Mouse (Mus musculus): Measurements from ENCODE around the gene Socs3.

Socs3 gene

GRCm38 (mm10) chr11:117940881-117941280 lies 29.0 kb downstream of the Socs3 start:
- no peak for TF ChIP-seq CTCF (conservative IDR thresholded peaks at IDR 0.05; ENCODE audit: low read length)
- no peak for TF ChIP-seq NANOG (IDR thresholded peaks at IDR 0.05; ENCODE audit: borderline replicate concordance, low read length)
- TF ChIP-seq POU5F1 (IDR thresholded peaks at IDR 0.05; ENCODE audit: borderline replicate concordance, low read length): no peak
- Histone ChIP-seq H3K4me3 (replicated peaks; ENCODE audit: low read length) (peak overlapping the region; percentile 50), H3K36me3 (ENCODE audit: insufficient read depth, low read length) (no peaks in the 10 kb centered on the region), H3K27me3 (ENCODE audit: insufficient read depth, low read length) (peaks cover 23% of the 10 kb centered on the region), H3K9me3 (ENCODE audit: low read length) (no peaks in the 10 kb centered on the region), H3K4me1 (replicated peaks; ENCODE audit: low read depth, low read length) (peaks cover 80% of the 10 kb centered on the region)

- Histone ChIP-seq H3K4me3 (replicated peaks; ENCODE audit: low read length) (no peak overlapping the region), H3K27me3 (ENCODE audit: insufficient read depth, low read length) (peaks cover 14% of the 10 kb centered on the region), H3K4me1 (replicated peaks; ENCODE audit: low read depth, low read length) (peaks cover 82% of the 10 kb centered on the region), H3K9me3 (ENCODE audit: low read length) (no peaks in the 10 kb centered on the region), H3K36me3 (ENCODE audit: insufficient read depth, low read length) (no peaks in the 10 kb centered on the region)
- TF ChIP-seq CTCF (conservative IDR thresholded peaks at IDR 0.05; ENCODE audit: low read length): no peak
- TF ChIP-seq POU5F1 (IDR thresholded peaks at IDR 0.05; ENCODE audit: borderline replicate concordance, low read length): no peak
- TF ChIP-seq NANOG (IDR thresholded peaks at IDR 0.05; ENCODE audit: borderline replicate concordance, low read length): no peak
Measured at GRCm38 (mm10) chr11:117939741-117940285, 30.0 kb downstream of the Socs3 start.

- Histone ChIP-seq H3K36me3 (ENCODE audit: insufficient read depth, low read length) (no peaks in the 10 kb centered on the region), H3K27me3 (ENCODE audit: insufficient read depth, low read length) (peaks cover 14% of the 10 kb centered on the region), H3K4me3 (replicated peaks; ENCODE audit: low read length) (no peak overlapping the region), H3K9me3 (ENCODE audit: low read length) (no peaks in the 10 kb centered on the region), H3K4me1 (replicated peaks; ENCODE audit: low read depth, low read length) (peaks cover 86% of the 10 kb centered on the region)
- no peak for TF ChIP-seq POU5F1 (IDR thresholded peaks at IDR 0.05; ENCODE audit: borderline replicate concordance, low read length)
- no peak for TF ChIP-seq NANOG (IDR thresholded peaks at IDR 0.05; ENCODE audit: borderline replicate concordance, low read length)
- no peak for TF ChIP-seq CTCF (conservative IDR thresholded peaks at IDR 0.05; ENCODE audit: low read length)
Measured at GRCm38 (mm10) chr11:117939004-117939730, 30.7 kb downstream of the Socs3 start.

GRCm38 (mm10) chr11:117936202-117936601 lies 33.6 kb downstream of the Socs3 start:
- H3K4me1 ChIP-seq (replicated peaks; ENCODE audit: low read depth, low read length): peaks cover 97% of the 10 kb centered on the region
- H3K9me3 ChIP-seq (ENCODE audit: low read length): no peaks in the 10 kb centered on the region
- TF ChIP-seq CTCF (conservative IDR thresholded peaks at IDR 0.05; ENCODE audit: low read length) (no peak), POU5F1 (IDR thresholded peaks at IDR 0.05; ENCODE audit: borderline replicate concordance, low read length) (no peak), NANOG (IDR thresholded peaks at IDR 0.05; ENCODE audit: borderline replicate concordance, low read length) (no peak)
- peaks cover 14% of the 10 kb centered on the region for H3K27me3 ChIP-seq (ENCODE audit: insufficient read depth, low read length)
- no peaks in the 10 kb centered on the region for H3K36me3 ChIP-seq (ENCODE audit: insufficient read depth, low read length)
- peak overlapping the region; percentile 21; the same call in 1 of the 2 replicates for H3K4me3 ChIP-seq (replicated peaks; ENCODE audit: low read length)

- Histone ChIP-seq H3K9me3 (ENCODE audit: low read length) (no peaks in the 10 kb centered on the region), H3K4me1 (replicated peaks; ENCODE audit: low read depth, low read length) (peaks cover 94% of the 10 kb centered on the region), H3K36me3 (ENCODE audit: insufficient read depth, low read length) (no peaks in the 10 kb centered on the region), H3K27me3 (ENCODE audit: insufficient read depth, low read length) (peaks cover 12% of the 10 kb centered on the region), H3K4me3 (replicated peaks; ENCODE audit: low read length) (peak overlapping the region; percentile 58)
- no peak for TF ChIP-seq NANOG (IDR thresholded peaks at IDR 0.05; ENCODE audit: borderline replicate concordance, low read length)
- TF ChIP-seq POU5F1 (IDR thresholded peaks at IDR 0.05; ENCODE audit: borderline replicate concordance, low read length): no peak
Measured at GRCm38 (mm10) chr11:117935616-117936015, 34.2 kb downstream of the Socs3 start.

GRCm38 (mm10) chr11:117934576-117935368 lies 35.1 kb downstream of the Socs3 start:
- Histone ChIP-seq H3K9me3 (ENCODE audit: low read length) (no peaks in the 10 kb centered on the region), H3K36me3 (ENCODE audit: insufficient read depth, low read length) (no peaks in the 10 kb centered on the region), H3K4me1 (replicated peaks; ENCODE audit: low read depth, low read length) (peaks cover 89% of the 10 kb centered on the region), H3K4me3 (replicated peaks; ENCODE audit: low read length) (peak overlapping the region; percentile 58), H3K27me3 (ENCODE audit: insufficient read depth, low read length) (peaks cover 9% of the 10 kb centered on the region)
- TF ChIP-seq POU5F1 (IDR thresholded peaks at IDR 0.05; ENCODE audit: borderline replicate concordance, low read length): no peak
- no peak for TF ChIP-seq CTCF (conservative IDR thresholded peaks at IDR 0.05; ENCODE audit: low read length)
- no peak for TF ChIP-seq NANOG (IDR thresholded peaks at IDR 0.05; ENCODE audit: borderline replicate concordance, low read length)

GRCm38 (mm10) chr11:117934168-117934567 lies 35.7 kb downstream of the Socs3 start:
- peaks cover 89% of the 10 kb centered on the region for H3K4me1 ChIP-seq (replicated peaks; ENCODE audit: low read depth, low read length)
- no peaks in the 10 kb centered on the region for H3K36me3 ChIP-seq (ENCODE audit: insufficient read depth, low read length)
- no peaks in the 10 kb centered on the region for H3K9me3 ChIP-seq (ENCODE audit: low read length)
- H3K4me3 ChIP-seq (replicated peaks; ENCODE audit: low read length): peak overlapping the region; percentile 58
- TF ChIP-seq POU5F1 (IDR thresholded peaks at IDR 0.05; ENCODE audit: borderline replicate concordance, low read length) (no peak), NANOG (IDR thresholded peaks at IDR 0.05; ENCODE audit: borderline replicate concordance, low read length) (no peak), CTCF (conservative IDR thresholded peaks at IDR 0.05; ENCODE audit: low read length) (no peak)
- peaks cover 9% of the 10 kb centered on the region for H3K27me3 ChIP-seq (ENCODE audit: insufficient read depth, low read length)

GRCm38 (mm10) chr11:117932195-117932594 lies 37.7 kb downstream of the Socs3 start:
- Histone ChIP-seq H3K27me3 (ENCODE audit: insufficient read depth, low read length) (peaks cover 2% of the 10 kb centered on the region; the same call in 1 of the 2 replicates), H3K9me3 (ENCODE audit: low read length) (no peaks in the 10 kb centered on the region), H3K4me1 (replicated peaks; ENCODE audit: low read depth, low read length) (peaks cover 76% of the 10 kb centered on the region), H3K36me3 (ENCODE audit: insufficient read depth, low read length) (no peaks in the 10 kb centered on the region), H3K4me3 (replicated peaks; ENCODE audit: low read length) (peak overlapping the region; percentile 33)
- TF ChIP-seq POU5F1 (IDR thresholded peaks at IDR 0.05; ENCODE audit: borderline replicate concordance, low read length) (no peak), NANOG (IDR thresholded peaks at IDR 0.05; ENCODE audit: borderline replicate concordance, low read length) (no peak), CTCF (conservative IDR thresholded peaks at IDR 0.05; ENCODE audit: low read length) (no peak)
